Mouse (Mus musculus) stomach, embryonic 15.5 days (tissue): Measurements from ENCODE around the gene Serbp1. TPM values are rescaled to one million over a fixed set of nuclear protein-coding genes. Genes with fewer than 3 reads are reported as not detected.

ENCODE experiments used
- ATAC-seq: fragments of 200-750 bp; cut with Nextera tagmentation; 2 replicates; pipeline ENCODE4 v1.8.0; 2017; ENCODE audit warnings: low read depth, moderate number of reproducible peaks, moderate TSS enrichment; ENCODE audit not compliant: insufficient read depth, low FRiP score
- H3K27ac ChIP-seq: fragments of 300-500 bp; sonication (generic); 2 replicates; pipeline ENCODE4 v1.5.1; 2015; ENCODE audit warnings: mild to moderate bottlenecking, inconsistent platforms
- H3K27me3 ChIP-seq: fragments of 300-500 bp; sonication (generic); replicated peaks from 2 replicates; pipeline ENCODE4 v1.6.1; 2015; ENCODE audit warnings: inconsistent platforms
- H3K36me3 ChIP-seq: fragments of 300-500 bp; sonication (generic); 2 replicates; pipeline ENCODE4 v1.6.1; 2015; ENCODE audit warnings: inconsistent platforms
- H3K4me1 ChIP-seq: fragments of 300-500 bp; sonication (generic); 2 replicates; pipeline ENCODE4 v1.6.1; 2015; ENCODE audit warnings: inconsistent platforms
- H3K4me2 ChIP-seq: fragments of 300-500 bp; sonication (generic); 2 replicates; pipeline ENCODE4 v1.6.1; 2015; ENCODE audit warnings: mild to moderate bottlenecking, inconsistent platforms
- H3K4me3 ChIP-seq: fragments of 300-500 bp; sonication (generic); replicated peaks from 2 replicates; pipeline ENCODE4 v1.5.1; 2015; ENCODE audit warnings: inconsistent platforms
- H3K9ac ChIP-seq: fragments of 300-500 bp; sonication (generic); 2 replicates; pipeline ENCODE4 v1.6.1; 2015; ENCODE audit warnings: inconsistent platforms
- H3K9me3 ChIP-seq: fragments of 300-500 bp; sonication (generic); 2 replicates; pipeline ENCODE4 v1.6.1; 2016; ENCODE audit warnings: inconsistent platforms
- WGBS: fragments of 180-500 bp; shearing (Covaris S2); methylation state at CpG from one replicate; pipeline ENCODE4 v1.1.7; 2015; 5-methylcytosine and 5-hydroxymethylcytosine counted together
- polyA plus RNA-seq: library from polyadenylated mRNA; unstranded; fragments of >200 nt; fragmentation: Nextera tagmentation; extraction: Ambion mirVana; gene quantifications from 2 replicates; pipeline ENCODE4 v1.2.1, GENCODE M21; 2015

Gene Serbp1
- polyA plus RNA-seq, result 408 and 422 TPM in 2 replicates

GRCm38 (mm10) chr6:67237977-67238376 lies at the start of gene Serbp1:
Serbp1 (plus strand) TSS chr6:67238176.
- Histone ChIP-seq H3K4me2 (no peak within 1 kb of the TSS), H3K4me1 (no peaks in the 10 kb centered on the region), H3K27me3 (no peaks in the 10 kb centered on the region), H3K27ac (no peak within 1 kb of the TSS), H3K4me3 (no peak within 1 kb of the TSS), H3K9ac (no peak within 1 kb of the TSS), H3K36me3 (no peaks in the 10 kb centered on the region), H3K9me3 (no peaks in the 10 kb centered on the region)
- ATAC-seq, result no peak
- WGBS, result 32% methylated on average over 12 of the region's 12 CpGs

GRCm38 (mm10) chr6:67193591-67193990 lies 44.4 kb upstream of the Serbp1 start:
- H3K9ac ChIP-seq, result no peak overlapping the region
- no peaks in the 10 kb centered on the region for H3K27me3 ChIP-seq
- H3K4me1 ChIP-seq, result peaks cover 8% of the 10 kb centered on the region; the same call in 1 of the 2 replicates
- H3K36me3 ChIP-seq, result no peaks in the 10 kb centered on the region
- ATAC-seq, result no peak
- 57% methylated on average over 2 of the region's 2 CpGs for WGBS
- no peak overlapping the region for H3K4me3 ChIP-seq
- H3K27ac ChIP-seq, result no peak overlapping the region
- H3K9me3 ChIP-seq, result no peaks in the 10 kb centered on the region
- no peak overlapping the region for H3K4me2 ChIP-seq

GRCm38 (mm10) chr6:67194606-67195005 lies 43.4 kb upstream of the Serbp1 start:
- Histone ChIP-seq H3K4me1 (peaks cover 8% of the 10 kb centered on the region; the same call in 1 of the 2 replicates), H3K27ac (no peak overlapping the region), H3K4me3 (no peak overlapping the region), H3K9me3 (no peaks in the 10 kb centered on the region), H3K36me3 (no peaks in the 10 kb centered on the region), H3K9ac (no peak overlapping the region), H3K4me2 (no peak overlapping the region), H3K27me3 (no peaks in the 10 kb centered on the region)
- no peak for ATAC-seq
- WGBS, result 85% methylated on average over 6 of the region's 6 CpGs

GRCm38 (mm10) chr6:67195148-67195611 lies 42.8 kb upstream of the Serbp1 start:
- H3K27me3 ChIP-seq, result no peaks in the 10 kb centered on the region
- H3K4me3 ChIP-seq, result no peak overlapping the region
- H3K27ac ChIP-seq, result no peak overlapping the region
- ATAC-seq, result peak; percentile 53; the same call in 1 of the 2 replicates
- H3K9me3 ChIP-seq, result no peaks in the 10 kb centered on the region
- H3K4me2 ChIP-seq, result 0 out of 2 replicates have a peak overlapping the region, but pooled peaks have one; percentile 6
- 14% methylated on average over 7 of the region's 7 CpGs for WGBS
- H3K9ac ChIP-seq, result no peak overlapping the region
- peaks cover 8% of the 10 kb centered on the region; the same call in 1 of the 2 replicates for H3K4me1 ChIP-seq
- no peaks in the 10 kb centered on the region for H3K36me3 ChIP-seq

GRCm38 (mm10) chr6:67196821-67197220 lies 41.2 kb upstream of the Serbp1 start:
- ATAC-seq, result no peak
- peaks cover 8% of the 10 kb centered on the region; the same call in 1 of the 2 replicates for H3K4me1 ChIP-seq
- H3K27me3 ChIP-seq, result no peaks in the 10 kb centered on the region
- no peaks in the 10 kb centered on the region for H3K9me3 ChIP-seq
- H3K36me3 ChIP-seq, result no peaks in the 10 kb centered on the region
- WGBS, result 85% methylated on average over 6 of the region's 6 CpGs
- no peak overlapping the region for H3K9ac ChIP-seq
- no peak overlapping the region for H3K4me3 ChIP-seq
- H3K4me2 ChIP-seq, result no peak overlapping the region
- no peak overlapping the region for H3K27ac ChIP-seq

- Histone ChIP-seq H3K9ac (no peak overlapping the region), H3K4me1 (peaks cover 8% of the 10 kb centered on the region; the same call in 1 of the 2 replicates), H3K9me3 (no peaks in the 10 kb centered on the region), H3K4me3 (no peak overlapping the region), H3K4me2 (no peak overlapping the region), H3K27ac (no peak overlapping the region), H3K36me3 (no peaks in the 10 kb centered on the region), H3K27me3 (no peaks in the 10 kb centered on the region)
- WGBS, result 29% methylated on average over 4 of the region's 4 CpGs
- ATAC-seq, result no peak
Observed at GRCm38 (mm10) chr6:67198085-67198484, 39.9 kb upstream of the Serbp1 start.

GRCm38 (mm10) chr6:67200715-67201322 lies 37.2 kb upstream of the Serbp1 start:
- ATAC-seq, result no peak
- Histone ChIP-seq H3K9me3 (no peaks in the 10 kb centered on the region), H3K27me3 (no peaks in the 10 kb centered on the region), H3K4me1 (no peaks in the 10 kb centered on the region), H3K27ac (no peak overlapping the region), H3K36me3 (no peaks in the 10 kb centered on the region), H3K4me2 (no peak overlapping the region), H3K9ac (no peak overlapping the region), H3K4me3 (no peak overlapping the region)
- 43% methylated on average over 5 of the region's 5 CpGs for WGBS

GRCm38 (mm10) chr6:67205081-67206037 lies 32.6 kb upstream of the Serbp1 start:
- WGBS, result 74% methylated on average over 35 of the region's 35 CpGs
- no peaks in the 10 kb centered on the region for H3K36me3 ChIP-seq
- H3K4me2 ChIP-seq, result no peak overlapping the region
- H3K27ac ChIP-seq, result no peak overlapping the region
- H3K9ac ChIP-seq, result no peak overlapping the region
- H3K9me3 ChIP-seq, result no peaks in the 10 kb centered on the region
- H3K4me1 ChIP-seq, result no peaks in the 10 kb centered on the region
- no peak for ATAC-seq
- H3K4me3 ChIP-seq, result no peak overlapping the region
- no peaks in the 10 kb centered on the region for H3K27me3 ChIP-seq

- no peaks in the 10 kb centered on the region for H3K4me1 ChIP-seq
- no peak overlapping the region for H3K4me2 ChIP-seq
- H3K27ac ChIP-seq, result no peak overlapping the region
- no peak overlapping the region for H3K4me3 ChIP-seq
- no peak for ATAC-seq
- H3K36me3 ChIP-seq, result no peaks in the 10 kb centered on the region
- no peaks in the 10 kb centered on the region for H3K27me3 ChIP-seq
- WGBS, result 87% methylated on average over 1 of the region's 1 CpGs
- no peak overlapping the region for H3K9ac ChIP-seq
- no peaks in the 10 kb centered on the region for H3K9me3 ChIP-seq
Observed at GRCm38 (mm10) chr6:67212362-67212761, 25.6 kb upstream of the Serbp1 start.

- H3K4me2 ChIP-seq, result no peak overlapping the region
- H3K9me3 ChIP-seq, result no peaks in the 10 kb centered on the region
- no peak overlapping the region for H3K9ac ChIP-seq
- no peaks in the 10 kb centered on the region for H3K36me3 ChIP-seq
- no peak overlapping the region for H3K4me3 ChIP-seq
- no peaks in the 10 kb centered on the region for H3K4me1 ChIP-seq
- no peak overlapping the region for H3K27ac ChIP-seq
- no peaks in the 10 kb centered on the region for H3K27me3 ChIP-seq
- WGBS, result 81% methylated on average over 4 of the region's 4 CpGs
- ATAC-seq, result no peak
Observed at GRCm38 (mm10) chr6:67213429-67214098, 24.4 kb upstream of the Serbp1 start.

GRCm38 (mm10) chr6:67217402-67217801 lies 20.6 kb upstream of the Serbp1 start:
- H3K27me3 ChIP-seq, result no peaks in the 10 kb centered on the region
- H3K4me1 ChIP-seq, result no peaks in the 10 kb centered on the region
- no peak overlapping the region for H3K4me3 ChIP-seq
- no peak overlapping the region for H3K27ac ChIP-seq
- ATAC-seq, result no peak
- WGBS, result 60% methylated on average over 4 of the region's 4 CpGs
- H3K36me3 ChIP-seq, result no peaks in the 10 kb centered on the region
- H3K9me3 ChIP-seq, result no peaks in the 10 kb centered on the region
- H3K4me2 ChIP-seq, result no peak overlapping the region
- H3K9ac ChIP-seq, result no peak overlapping the region
